Mouse (Mus musculus): ENCODE results near the gene Esf1. TPM values are rescaled to one million over a fixed set of nuclear protein-coding genes. Genes with fewer than 3 reads are reported as not detected.
"Not testable (repeated sequence)": the region's sequence is repeated elsewhere in the genome, so short reads cannot be mapped to it uniquely, and the experiment has no call there.

Esf1 gene
- 23.4 and 26.2 TPM in 2 replicates for polyA plus RNA-seq (2015; fragmentation: Nextera tagmentation; extraction: Ambion mirVana)

GRCm38 (mm10) chr2:140170127-140170802, at the start of gene Esf1, which contains the start of gene Ndufaf5:
Gene Esf1 (minus strand): TSS chr2:140170564.
Gene Ndufaf5 (plus strand): TSS chr2:140170649.
- H3K9me3 ChIP-seq (ENCODE audit: low read length) = no peaks in the 10 kb centered on the region
- ATAC-seq (ENCODE audit: low FRiP score, low TSS enrichment) = peak; percentile 99
- peaks cover 17% of the 10 kb centered on the region for H3K4me1 ChIP-seq (ENCODE audit: insufficient read depth, low read length)
- WGBS = under 1% methylated on average over 43 of the region's 43 CpGs
- H3K27me3 ChIP-seq (ENCODE audit: insufficient read depth, low read length) = no peaks in the 10 kb centered on the region
- H3K36me3 ChIP-seq (ENCODE audit: insufficient read depth, low read length) = peaks cover 12% of the 10 kb centered on the region
- H3K9ac ChIP-seq (replicated peaks; ENCODE audit: low read length) = peak within 1 kb of the TSS; percentile 95
- H3K4me3 ChIP-seq (ENCODE audit: low read length) = peak within 1 kb of the TSS; percentile 84
- H3K27ac ChIP-seq (ENCODE audit: low read length) = peak within 1 kb of the TSS; percentile 93
- H3K4me2 ChIP-seq (replicated peaks; ENCODE audit: low read depth, low read length) = peak within 1 kb of the TSS; percentile 88

- no peak overlapping the region for H3K4me3 ChIP-seq (ENCODE audit: low read length)
- H3K4me1 ChIP-seq (ENCODE audit: insufficient read depth, low read length) = no peaks in the 10 kb centered on the region
- no peak overlapping the region for H3K27ac ChIP-seq (ENCODE audit: low read length)
- no peak for ATAC-seq (ENCODE audit: low FRiP score, low TSS enrichment)
- H3K36me3 ChIP-seq (ENCODE audit: insufficient read depth, low read length) = no peaks in the 10 kb centered on the region
- H3K9me3 ChIP-seq (ENCODE audit: low read length) = no peaks in the 10 kb centered on the region
- no peak overlapping the region for H3K4me2 ChIP-seq (replicated peaks; ENCODE audit: low read depth, low read length)
- 76% methylated on average over 1 of the region's 1 CpGs for WGBS
- no peak overlapping the region for H3K9ac ChIP-seq (replicated peaks; ENCODE audit: low read length)
- no peaks in the 10 kb centered on the region for H3K27me3 ChIP-seq (ENCODE audit: insufficient read depth, low read length)
These were observed 45.6 kb upstream of the Esf1 start for GRCm38 (mm10) chr2:140215965-140216364.

- Histone ChIP-seq H3K4me1 (ENCODE audit: insufficient read depth, low read length) (no peaks in the 10 kb centered on the region), H3K36me3 (ENCODE audit: insufficient read depth, low read length) (no peaks in the 10 kb centered on the region), H3K9ac (replicated peaks; ENCODE audit: low read length) (no peak overlapping the region), H3K4me2 (replicated peaks; ENCODE audit: low read depth, low read length) (no peak overlapping the region), H3K27ac (ENCODE audit: low read length) (no peak overlapping the region), H3K27me3 (ENCODE audit: insufficient read depth, low read length) (no peaks in the 10 kb centered on the region), H3K4me3 (ENCODE audit: low read length) (no peak overlapping the region), H3K9me3 (ENCODE audit: low read length) (no peaks in the 10 kb centered on the region)
- 54% methylated on average over 2 of the region's 2 CpGs for WGBS
- no peak for ATAC-seq (ENCODE audit: low FRiP score, low TSS enrichment)
These were observed 45.1 kb upstream of the Esf1 start for GRCm38 (mm10) chr2:140215415-140215814.

- Histone ChIP-seq H3K9me3 (ENCODE audit: low read length) (no peaks in the 10 kb centered on the region), H3K4me2 (replicated peaks; ENCODE audit: low read depth, low read length) (no peak overlapping the region), H3K27me3 (ENCODE audit: insufficient read depth, low read length) (no peaks in the 10 kb centered on the region), H3K4me3 (ENCODE audit: low read length) (no peak overlapping the region), H3K27ac (ENCODE audit: low read length) (no peak overlapping the region), H3K4me1 (ENCODE audit: insufficient read depth, low read length) (no peaks in the 10 kb centered on the region), H3K9ac (replicated peaks; ENCODE audit: low read length) (no peak overlapping the region), H3K36me3 (ENCODE audit: insufficient read depth, low read length) (no peaks in the 10 kb centered on the region)
- no peak for ATAC-seq (ENCODE audit: low FRiP score, low TSS enrichment)
- 89% methylated on average over 4 of the region's 4 CpGs for WGBS
These were observed 44.2 kb upstream of the Esf1 start for GRCm38 (mm10) chr2:140214519-140215027.

GRCm38 (mm10) chr2:140203756-140204155, 33.4 kb upstream of the Esf1 start:
- no peak for ATAC-seq (ENCODE audit: low FRiP score, low TSS enrichment)
- Histone ChIP-seq H3K27me3 (ENCODE audit: insufficient read depth, low read length) (no peaks in the 10 kb centered on the region), H3K9me3 (ENCODE audit: low read length) (no peaks in the 10 kb centered on the region), H3K4me1 (ENCODE audit: insufficient read depth, low read length) (no peaks in the 10 kb centered on the region), H3K4me3 (ENCODE audit: low read length) (no peak overlapping the region), H3K9ac (replicated peaks; ENCODE audit: low read length) (no peak overlapping the region), H3K36me3 (ENCODE audit: insufficient read depth, low read length) (peaks cover 18% of the 10 kb centered on the region; the same call in 1 of the 2 replicates), H3K27ac (ENCODE audit: low read length) (no peak overlapping the region), H3K4me2 (replicated peaks; ENCODE audit: low read depth, low read length) (no peak overlapping the region)
- WGBS = 92% methylated on average over 7 of the region's 7 CpGs

- Histone ChIP-seq H3K36me3 (ENCODE audit: insufficient read depth, low read length) (peaks cover 20% of the 10 kb centered on the region; the same call in 1 of the 2 replicates), H3K4me1 (ENCODE audit: insufficient read depth, low read length) (no peaks in the 10 kb centered on the region), H3K9ac (replicated peaks; ENCODE audit: low read length) (no peak overlapping the region), H3K4me3 (ENCODE audit: low read length) (no peak overlapping the region), H3K27ac (ENCODE audit: low read length) (no peak overlapping the region), H3K4me2 (replicated peaks; ENCODE audit: low read depth, low read length) (no peak overlapping the region), H3K27me3 (ENCODE audit: insufficient read depth, low read length) (no peaks in the 10 kb centered on the region), H3K9me3 (ENCODE audit: low read length) (no peaks in the 10 kb centered on the region)
- 91% methylated on average over 5 of the region's 5 CpGs for WGBS
- ATAC-seq (ENCODE audit: low FRiP score, low TSS enrichment) = no peak
These were observed 32.2 kb upstream of the Esf1 start for GRCm38 (mm10) chr2:140202573-140202972.

- H3K9ac ChIP-seq (replicated peaks; ENCODE audit: low read length) = no peak overlapping the region
- H3K4me3 ChIP-seq (ENCODE audit: low read length) = no peak overlapping the region
- no peaks in the 10 kb centered on the region for H3K27me3 ChIP-seq (ENCODE audit: insufficient read depth, low read length)
- ATAC-seq (ENCODE audit: low FRiP score, low TSS enrichment) = no peak
- no peaks in the 10 kb centered on the region for H3K9me3 ChIP-seq (ENCODE audit: low read length)
- peaks cover 20% of the 10 kb centered on the region; the same call in 1 of the 2 replicates for H3K36me3 ChIP-seq (ENCODE audit: insufficient read depth, low read length)
- H3K27ac ChIP-seq (ENCODE audit: low read length) = no peak overlapping the region
- H3K4me1 ChIP-seq (ENCODE audit: insufficient read depth, low read length) = no peaks in the 10 kb centered on the region
- no peak overlapping the region for H3K4me2 ChIP-seq (replicated peaks; ENCODE audit: low read depth, low read length)
- 69% methylated on average over 2 of the region's 2 CpGs for WGBS
These were observed 30.3 kb upstream of the Esf1 start for GRCm38 (mm10) chr2:140200713-140201112.

GRCm38 (mm10) chr2:140185685-140186210, 15.4 kb upstream of the Esf1 start:
- ATAC-seq (ENCODE audit: low FRiP score, low TSS enrichment); H3K27ac ChIP-seq (ENCODE audit: low read length); H3K4me1 ChIP-seq (ENCODE audit: insufficient read depth, low read length); H3K27me3 ChIP-seq (ENCODE audit: insufficient read depth, low read length); H3K9ac ChIP-seq (replicated peaks; ENCODE audit: low read length); H3K4me3 ChIP-seq (ENCODE audit: low read length); H3K36me3 ChIP-seq (ENCODE audit: insufficient read depth, low read length); H3K9me3 ChIP-seq (ENCODE audit: low read length); H3K4me2 ChIP-seq (replicated peaks; ENCODE audit: low read depth, low read length): not testable (repeated sequence)
- WGBS = 89% methylated on average over 3 of the region's 3 CpGs

GRCm38 (mm10) chr2:140170803-140171553, 614 bp upstream of the Esf1 start:
- 6% methylated on average over 28 of the region's 28 CpGs for WGBS
- no peaks in the 10 kb centered on the region for H3K9me3 ChIP-seq (ENCODE audit: low read length)
- peak; percentile 95 for ATAC-seq (ENCODE audit: low FRiP score, low TSS enrichment)
- H3K4me1 ChIP-seq (ENCODE audit: insufficient read depth, low read length) = peaks cover 17% of the 10 kb centered on the region
- H3K27me3 ChIP-seq (ENCODE audit: insufficient read depth, low read length) = no peaks in the 10 kb centered on the region
- peak overlapping the region; percentile 69 for H3K4me2 ChIP-seq (replicated peaks; ENCODE audit: low read depth, low read length)
- H3K4me3 ChIP-seq (ENCODE audit: low read length) = peak overlapping the region; percentile 84
- peak overlapping the region; percentile 93 for H3K27ac ChIP-seq (ENCODE audit: low read length)
- H3K9ac ChIP-seq (replicated peaks; ENCODE audit: low read length) = peak overlapping the region; percentile 95
- H3K36me3 ChIP-seq (ENCODE audit: insufficient read depth, low read length) = peaks cover 12% of the 10 kb centered on the region

Measured in kidney, embryonic 16.5 days (tissue).